Mouse (Mus musculus): ENCODE data around the gene Gm12216. TPM values are rescaled to one million over a fixed set of nuclear protein-coding genes. Genes with fewer than 3 reads are reported as not detected.
A peak's percentile ranks its signal among the peaks of the same experiment; 100 is the strongest.

Gene Gm12216
- polyA plus RNA-seq, 1 experiment = 2.8 TPM

DNA sequence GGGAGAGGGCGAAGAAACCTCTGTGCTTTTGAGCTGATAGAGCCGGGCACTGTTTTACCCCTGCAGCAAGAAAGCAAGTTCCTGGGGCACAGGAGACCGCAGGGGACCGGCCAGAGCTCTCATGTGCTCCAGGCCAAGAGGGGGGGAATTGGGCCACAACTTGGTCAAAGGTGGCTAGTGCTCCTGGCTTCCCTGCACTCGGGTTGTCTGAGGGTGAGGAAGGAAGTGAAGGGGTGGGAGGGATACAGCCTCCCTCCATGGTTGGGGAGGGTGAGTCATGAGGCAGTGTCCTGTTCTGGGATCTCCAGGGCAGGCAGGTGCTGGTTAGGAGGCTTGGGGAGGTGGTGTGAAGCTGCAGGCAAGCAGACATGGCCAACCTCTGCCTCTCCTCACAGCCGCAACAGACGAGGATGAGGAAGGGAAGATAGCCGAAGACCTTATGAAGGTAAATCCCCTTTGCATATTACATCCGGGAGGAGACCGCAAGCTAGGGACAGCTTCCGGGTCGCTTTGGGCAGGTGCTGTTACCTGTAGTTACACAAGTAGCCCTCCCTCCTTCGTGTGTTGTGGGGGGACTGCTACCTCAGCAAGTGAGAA lies 84.3 kb downstream of the Gm12216 start:
- Histone ChIP-seq H3K4me1 (ENCODE audit: control insufficient read depth, insufficient read depth, low read length) (peaks cover 7% of the 10 kb centered on the region), H3K36me3 (ENCODE audit: control insufficient read depth, insufficient read depth, low read length, poor library complexity, severe bottlenecking) (peaks cover 28% of the 10 kb centered on the region), H3K27me3 (ENCODE audit: control insufficient read depth, insufficient read depth, low read length, poor library complexity, severe bottlenecking) (no peaks in the 10 kb centered on the region), H3K27ac (ENCODE audit: insufficient read depth, low read length) (no peak overlapping the region), H3K9ac (ENCODE audit: low read depth, poor library complexity, severe bottlenecking) (no peak overlapping the region), H3K4me3 (ENCODE audit: low read depth, low read length) (no peak overlapping the region), H3K9me3 (replicated peaks; ENCODE audit: control insufficient read depth, insufficient read depth, low read length, poor library complexity, severe bottlenecking) (no peaks in the 10 kb centered on the region)
- TF ChIP-seq CTCF (IDR thresholded peaks at IDR 0.05; ENCODE audit: low read depth, low read length) = no peak
- no peak for TF ChIP-seq EP300 (IDR thresholded peaks at IDR 0.05; ENCODE audit: insufficient read depth, low read depth, low read length)
- no peak for TF ChIP-seq POLR2A (IDR thresholded peaks at IDR 0.05; ENCODE audit: insufficient read depth, low read length)

DNA sequence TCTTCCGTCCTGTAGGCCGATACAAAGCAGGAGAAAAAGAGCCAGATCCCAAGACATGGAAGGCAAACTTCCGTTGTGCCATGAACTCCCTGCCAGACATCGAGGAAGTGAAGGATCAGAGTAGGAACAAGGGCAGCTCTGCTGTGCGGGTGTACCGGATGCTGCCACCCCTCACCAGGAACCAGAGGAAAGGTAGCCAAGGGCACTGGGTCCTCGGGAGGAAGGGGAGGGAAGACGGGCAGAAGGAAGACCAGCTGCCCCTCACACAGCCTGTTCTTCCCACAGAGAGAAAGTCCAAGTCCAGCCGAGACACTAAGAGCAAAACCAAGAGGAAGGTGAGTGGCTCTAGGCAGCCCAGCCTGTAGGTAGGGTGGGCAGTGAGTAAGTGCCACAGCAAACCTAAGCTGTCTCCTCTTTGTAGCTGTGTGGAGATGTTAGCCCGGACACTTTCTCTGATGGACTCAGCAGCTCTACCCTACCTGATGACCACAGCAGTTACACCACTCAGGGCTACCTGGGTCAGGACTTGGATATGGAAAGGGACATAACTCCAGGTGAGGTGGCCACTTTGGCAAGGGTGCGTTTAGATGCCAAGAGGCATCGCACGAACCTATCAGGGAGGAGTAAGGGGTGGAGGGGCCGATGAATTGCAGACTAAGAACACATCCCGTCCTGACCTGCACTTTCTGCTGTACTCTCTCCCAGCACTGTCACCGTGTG lies 85.3 kb downstream of the Gm12216 start:
- no peak overlapping the region for H3K9ac ChIP-seq (ENCODE audit: low read depth, poor library complexity, severe bottlenecking)
- TF ChIP-seq CTCF (IDR thresholded peaks at IDR 0.05; ENCODE audit: low read depth, low read length) = no peak
- no peak for TF ChIP-seq POLR2A (IDR thresholded peaks at IDR 0.05; ENCODE audit: insufficient read depth, low read length)
- no peak for TF ChIP-seq EP300 (IDR thresholded peaks at IDR 0.05; ENCODE audit: insufficient read depth, low read depth, low read length)
- H3K27ac ChIP-seq (ENCODE audit: insufficient read depth, low read length) = no peak overlapping the region
- H3K36me3 ChIP-seq (ENCODE audit: control insufficient read depth, insufficient read depth, low read length, poor library complexity, severe bottlenecking) = peaks cover 28% of the 10 kb centered on the region
- peaks cover 8% of the 10 kb centered on the region for H3K4me1 ChIP-seq (ENCODE audit: control insufficient read depth, insufficient read depth, low read length)
- no peaks in the 10 kb centered on the region for H3K27me3 ChIP-seq (ENCODE audit: control insufficient read depth, insufficient read depth, low read length, poor library complexity, severe bottlenecking)
- no peaks in the 10 kb centered on the region for H3K9me3 ChIP-seq (replicated peaks; ENCODE audit: control insufficient read depth, insufficient read depth, low read length, poor library complexity, severe bottlenecking)
- H3K4me3 ChIP-seq (ENCODE audit: low read depth, low read length) = no peak overlapping the region

DNA sequence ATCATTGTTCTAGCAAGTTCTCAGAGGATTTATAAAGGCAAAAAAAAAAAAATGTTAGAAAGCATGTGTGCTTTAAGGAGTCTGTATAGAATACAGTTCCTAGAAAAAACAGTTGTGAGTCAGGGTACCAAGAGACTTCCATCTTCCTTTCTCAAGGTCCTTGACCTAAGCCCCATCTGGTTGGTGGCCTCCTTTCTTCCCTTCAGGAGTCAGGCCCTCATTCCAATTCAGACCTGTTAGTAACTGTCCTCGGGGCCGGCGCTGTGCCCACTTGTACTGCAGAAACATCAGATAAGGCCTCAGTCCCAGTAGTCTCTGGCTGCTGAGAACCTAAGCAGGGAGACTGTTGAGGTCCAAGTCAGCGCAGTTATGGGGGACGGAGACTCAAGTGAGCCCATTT lies 86.0 kb downstream of the Gm12216 start, which contains the start of gene Gm17334:
Gene Gm17334 (minus strand): TSS at position 101 of the 400 bp plus-strand sequence.
- Histone ChIP-seq H3K27me3 (ENCODE audit: control insufficient read depth, insufficient read depth, low read length, poor library complexity, severe bottlenecking) (no peaks in the 10 kb centered on the region), H3K4me1 (ENCODE audit: control insufficient read depth, insufficient read depth, low read length) (peaks cover 9% of the 10 kb centered on the region), H3K9me3 (replicated peaks; ENCODE audit: control insufficient read depth, insufficient read depth, low read length, poor library complexity, severe bottlenecking) (no peaks in the 10 kb centered on the region), H3K27ac (ENCODE audit: insufficient read depth, low read length) (no peak within 1 kb of the TSS), H3K9ac (ENCODE audit: low read depth, poor library complexity, severe bottlenecking) (no peak within 1 kb of the TSS), H3K36me3 (ENCODE audit: control insufficient read depth, insufficient read depth, low read length, poor library complexity, severe bottlenecking) (peaks cover 28% of the 10 kb centered on the region), H3K4me3 (ENCODE audit: low read depth, low read length) (no peak within 1 kb of the TSS)
- TF ChIP-seq POLR2A (IDR thresholded peaks at IDR 0.05; ENCODE audit: insufficient read depth, low read length) (no peak), EP300 (IDR thresholded peaks at IDR 0.05; ENCODE audit: insufficient read depth, low read depth, low read length) (no peak), CTCF (IDR thresholded peaks at IDR 0.05; ENCODE audit: low read depth, low read length) (no peak)

DNA sequence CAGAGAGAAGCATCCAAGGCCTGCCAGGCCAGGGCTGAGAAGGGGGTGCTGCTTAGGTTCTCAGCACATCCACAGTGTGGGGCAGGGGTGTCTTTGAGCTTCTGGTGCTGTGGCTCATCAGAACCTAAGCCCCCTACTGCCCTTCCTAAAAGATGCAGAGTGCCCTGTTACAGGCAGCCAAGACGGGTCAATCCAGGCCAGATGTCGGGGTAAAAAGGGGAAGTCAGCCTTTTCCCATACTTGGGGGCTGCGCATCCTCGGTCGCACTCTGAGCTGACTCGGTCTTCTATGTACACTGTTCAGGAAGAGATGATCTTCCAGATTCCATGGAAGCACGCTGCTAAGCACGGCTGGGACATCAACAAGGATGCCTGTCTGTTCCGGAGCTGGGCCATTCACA lies 86.5 kb downstream of the Gm12216 start:
- no peak for TF ChIP-seq EP300 (IDR thresholded peaks at IDR 0.05; ENCODE audit: insufficient read depth, low read depth, low read length)
- no peak for TF ChIP-seq CTCF (IDR thresholded peaks at IDR 0.05; ENCODE audit: low read depth, low read length)
- no peak for TF ChIP-seq POLR2A (IDR thresholded peaks at IDR 0.05; ENCODE audit: insufficient read depth, low read length)
- Histone ChIP-seq H3K4me3 (ENCODE audit: low read depth, low read length) (no peak overlapping the region), H3K36me3 (ENCODE audit: control insufficient read depth, insufficient read depth, low read length, poor library complexity, severe bottlenecking) (peaks cover 28% of the 10 kb centered on the region), H3K9ac (ENCODE audit: low read depth, poor library complexity, severe bottlenecking) (no peak overlapping the region), H3K27me3 (ENCODE audit: control insufficient read depth, insufficient read depth, low read length, poor library complexity, severe bottlenecking) (no peaks in the 10 kb centered on the region), H3K9me3 (replicated peaks; ENCODE audit: control insufficient read depth, insufficient read depth, low read length, poor library complexity, severe bottlenecking) (no peaks in the 10 kb centered on the region), H3K4me1 (ENCODE audit: control insufficient read depth, insufficient read depth, low read length) (peaks cover 5% of the 10 kb centered on the region), H3K27ac (ENCODE audit: insufficient read depth, low read length) (no peak overlapping the region)

DNA sequence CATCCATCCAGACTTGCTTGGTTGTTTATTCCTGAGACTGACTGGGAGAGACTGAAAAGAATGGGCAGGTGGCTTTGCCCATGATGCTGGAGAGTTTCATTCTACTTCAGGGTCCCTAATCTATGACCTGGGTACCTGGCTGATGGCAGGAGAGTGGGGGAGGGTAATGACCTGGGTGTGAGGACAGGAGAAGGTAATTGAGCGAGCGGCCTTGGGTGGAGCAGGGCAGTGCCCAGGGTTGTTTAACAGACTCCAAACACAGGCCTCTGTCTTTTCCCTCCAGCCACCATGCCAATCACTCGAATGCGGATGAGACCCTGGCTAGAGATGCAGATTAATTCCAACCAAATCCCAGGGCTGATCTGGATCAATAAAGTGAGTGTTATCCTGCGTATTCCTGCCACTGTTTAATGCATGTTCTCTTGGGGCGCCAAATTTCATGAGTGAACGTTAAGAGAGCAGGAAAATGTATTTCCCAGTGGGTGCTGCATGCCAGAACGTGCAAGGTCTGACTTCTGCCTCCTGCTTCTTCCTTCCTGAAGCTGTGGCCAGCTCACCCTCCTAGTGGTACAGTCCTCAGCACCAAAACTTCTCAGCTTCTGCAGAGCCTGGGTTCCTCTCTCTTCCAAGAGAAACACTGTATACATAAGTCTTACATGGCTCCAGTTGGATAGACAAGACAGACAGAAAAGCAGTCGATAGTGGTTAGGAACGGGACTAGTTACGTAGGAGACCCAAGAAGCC lies 87.9 kb downstream of the Gm12216 start:
- no peak for TF ChIP-seq CTCF (IDR thresholded peaks at IDR 0.05; ENCODE audit: low read depth, low read length)
- TF ChIP-seq EP300 (IDR thresholded peaks at IDR 0.05; ENCODE audit: insufficient read depth, low read depth, low read length) = no peak
- no peak for TF ChIP-seq POLR2A (IDR thresholded peaks at IDR 0.05; ENCODE audit: insufficient read depth, low read length)
- Histone ChIP-seq H3K27ac (ENCODE audit: insufficient read depth, low read length) (no peak overlapping the region), H3K4me1 (ENCODE audit: control insufficient read depth, insufficient read depth, low read length) (peaks cover 4% of the 10 kb centered on the region), H3K4me3 (ENCODE audit: low read depth, low read length) (peak overlapping the region; percentile 93), H3K36me3 (ENCODE audit: control insufficient read depth, insufficient read depth, low read length, poor library complexity, severe bottlenecking) (peaks cover 18% of the 10 kb centered on the region), H3K27me3 (ENCODE audit: control insufficient read depth, insufficient read depth, low read length, poor library complexity, severe bottlenecking) (no peaks in the 10 kb centered on the region), H3K9me3 (replicated peaks; ENCODE audit: control insufficient read depth, insufficient read depth, low read length, poor library complexity, severe bottlenecking) (no peaks in the 10 kb centered on the region), H3K9ac (ENCODE audit: low read depth, poor library complexity, severe bottlenecking) (peak overlapping the region; percentile 68; the same call in 1 of the 2 replicates)
